Mouse (Mus musculus) heart, postnatal 0 days (tissue): ENCODE data around the gene St5.

Experiments used
- CTCF ChIP-seq: IDR thresholded peaks from 2 replicates; pipeline ENCODE4 v1.5.1; 2016; ENCODE audit warnings: antibody characterized with exemption, control low read depth, low read depth
- EP300 ChIP-seq: IDR thresholded peaks from 2 replicates; pipeline ENCODE4 v1.6.1; 2016; ENCODE audit warnings: antibody characterized with exemption, low read depth

DNA sequence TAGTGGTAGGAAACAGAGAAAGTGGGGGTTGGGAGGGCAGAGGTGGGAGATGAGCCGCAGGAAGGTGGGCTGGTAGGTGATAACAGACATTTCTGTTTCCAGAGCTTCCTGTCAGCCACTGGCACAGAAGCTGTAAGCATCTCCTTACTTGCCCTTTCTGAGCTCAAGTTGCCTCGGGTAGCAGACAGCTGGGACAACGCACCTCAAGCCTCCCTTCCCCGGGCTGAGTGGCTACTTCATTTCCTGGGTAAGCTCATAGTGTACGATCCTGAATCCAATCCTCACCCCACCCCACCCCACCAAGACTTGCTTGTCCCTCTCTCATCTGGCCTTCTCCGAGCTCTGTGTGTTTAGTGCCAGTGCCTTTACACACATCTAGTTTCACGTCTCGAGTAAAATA is 115.3 kb downstream of the St5 start:
- TF ChIP-seq CTCF (no peak), EP300 (no peak)
